Mouse (Mus musculus) kidney, adult 2 months (tissue): Measurements from ENCODE around the gene Nup107.

Source experiments
- CTCF ChIP-seq: fragments of 200-500 bp; conservative IDR thresholded peaks from 2 replicates; pipeline ENCODE4 v1.5.1; 2011; ENCODE audit warnings: low read depth, mild to moderate bottlenecking, control low read depth, low read length, moderate library complexity, mixed read lengths; ENCODE audit not compliant: insufficient read depth, insufficient read length
- POLR2A ChIP-seq: fragments of 200-500 bp; IDR thresholded peaks from one replicate; pipeline ENCODE4 v1.6.1; 2011; ENCODE audit warnings: low read depth, low read length, control low read depth

DNA sequence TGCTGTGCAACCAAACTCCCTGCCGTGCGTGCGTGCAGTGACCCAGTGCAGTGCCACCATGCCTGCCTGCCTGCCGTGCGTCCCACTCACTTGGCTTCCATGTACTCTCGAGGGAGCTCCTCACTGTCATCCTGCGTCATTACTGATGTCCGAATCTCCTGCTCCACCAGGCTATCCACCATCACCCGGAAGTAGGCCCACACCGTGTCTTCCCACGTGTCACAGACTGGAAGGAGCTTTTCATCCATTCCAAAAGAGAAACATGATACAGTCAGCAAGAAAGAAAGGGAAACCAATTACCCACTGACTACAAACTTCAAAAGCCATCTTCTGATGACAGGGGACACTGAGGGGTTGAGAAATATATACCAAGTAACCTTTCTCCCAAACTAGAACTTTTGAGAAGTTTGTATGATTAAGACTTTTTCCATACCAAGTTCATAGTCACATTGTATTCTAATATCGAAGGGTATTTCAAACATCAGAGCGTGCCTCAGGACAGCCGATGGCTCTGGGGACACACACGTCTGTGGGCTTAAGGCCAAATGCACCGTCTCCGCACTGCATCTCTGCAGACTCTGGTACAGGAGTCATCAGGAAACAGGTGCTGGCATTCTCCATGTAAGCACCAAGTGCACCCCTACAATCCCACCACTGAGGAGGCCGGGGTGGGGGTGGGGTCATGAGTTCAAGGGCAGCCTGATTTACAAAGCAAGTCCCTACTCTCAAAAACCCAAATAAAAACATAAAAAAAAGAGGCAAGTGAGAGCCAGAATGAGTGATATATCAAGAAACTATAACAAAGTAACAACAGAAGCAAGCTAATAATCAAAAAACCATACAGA lies 22.0 kb downstream of the Nup107 start:
- no peak for TF ChIP-seq CTCF
- TF ChIP-seq POLR2A: no peak
